Mouse (Mus musculus) stomach, postnatal 0 days (tissue): Measurements from ENCODE around the gene Apba2.

Experiments
- CTCF ChIP-seq: IDR thresholded peaks from 2 replicates; pipeline ENCODE4 v1.5.1; 2016; ENCODE audit warnings: antibody characterized with exemption, low read depth, mild to moderate bottlenecking, moderate library complexity
- EP300 ChIP-seq: optimal IDR thresholded peaks from 2 replicates; pipeline ENCODE3; 2016; ENCODE audit warnings: antibody characterized with exemption

DNA sequence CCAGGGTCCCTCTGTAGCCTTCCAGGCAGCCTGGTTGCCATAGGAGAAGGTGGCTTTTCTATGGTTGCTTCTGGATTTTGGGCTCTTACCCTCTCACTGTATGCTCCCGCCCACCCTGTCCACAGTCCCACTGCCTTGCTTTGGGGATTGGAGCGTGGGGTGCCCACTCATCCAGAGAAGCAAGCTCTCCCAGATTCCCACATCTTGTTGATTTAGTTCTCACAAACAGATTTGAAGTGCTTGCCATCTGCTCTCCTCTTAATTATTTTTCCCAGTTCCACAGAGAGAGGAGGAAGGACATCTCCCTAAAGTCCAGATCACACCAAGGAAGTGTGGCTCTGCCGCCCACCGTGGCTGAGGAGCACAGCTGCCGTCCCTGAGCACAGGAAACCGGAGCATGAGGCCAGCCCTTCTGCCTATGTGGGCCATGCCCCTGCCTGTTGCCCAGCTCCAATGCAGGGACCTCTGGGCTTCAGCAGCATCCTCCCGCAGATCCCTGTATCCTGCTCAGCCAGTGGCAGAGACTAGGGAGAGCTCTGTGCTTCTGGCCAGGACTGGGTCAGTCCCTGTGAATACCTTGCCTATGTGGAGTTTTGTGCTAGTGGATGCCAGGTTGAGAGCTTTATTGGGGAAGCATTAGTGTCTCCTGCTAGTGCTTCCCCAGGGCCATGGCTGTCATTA lies 63.5 kb downstream of the Apba2 start:
- TF ChIP-seq EP300 (no peak), CTCF (no peak)
